Mouse (Mus musculus) forebrain, embryonic 12.5 days (tissue): Measurements from ENCODE around the gene Pnpla8. TPM values are rescaled to one million over a fixed set of nuclear protein-coding genes. Genes with fewer than 3 reads are reported as not detected.
"Not testable (repeated sequence)": the region's sequence is repeated elsewhere in the genome, so short reads cannot be mapped to it uniquely, and the experiment has no call there.

ENCODE experiments used
- ATAC-seq: fragments of 200-750 bp; cut with Nextera tagmentation; 2 replicates; pipeline ENCODE4 v1.8.0; 2017; ENCODE audit warnings: moderate TSS enrichment; ENCODE audit not compliant: low FRiP score
- H3K27ac ChIP-seq: fragments of 300-500 bp; sonication (generic); 2 replicates; pipeline ENCODE4 v1.5.1; 2016; ENCODE audit warnings: mild to moderate bottlenecking
- H3K27me3 ChIP-seq: fragments of 300-500 bp; sonication (generic); 2 replicates; pipeline ENCODE4 v1.6.1; 2016; ENCODE audit warnings: mild to moderate bottlenecking
- H3K36me3 ChIP-seq: fragments of 300-500 bp; sonication (generic); replicated peaks from 2 replicates; pipeline ENCODE4 v1.6.1; 2016; ENCODE audit warnings: mild to moderate bottlenecking
- H3K4me1 ChIP-seq: fragments of 300-500 bp; sonication (generic); 2 replicates; pipeline ENCODE4 v1.6.1; 2016
- H3K4me2 ChIP-seq: fragments of 300-500 bp; sonication (generic); 2 replicates; pipeline ENCODE4 v1.6.1; 2016; ENCODE audit warnings: mild to moderate bottlenecking, moderate library complexity
- H3K4me3 ChIP-seq: fragments of 300-500 bp; sonication (generic); replicated peaks from 2 replicates; pipeline ENCODE4 v1.5.1; 2016; ENCODE audit warnings: mild to moderate bottlenecking
- H3K9ac ChIP-seq: fragments of 300-500 bp; sonication (generic); 2 replicates; pipeline ENCODE4 v1.6.1; 2016; ENCODE audit warnings: mild to moderate bottlenecking
- H3K9me3 ChIP-seq: fragments of 300-500 bp; sonication (generic); 2 replicates; pipeline ENCODE4 v1.6.1; 2016
- WGBS: fragments of 180-500 bp; shearing (Covaris S2); methylation state at CpG from one replicate; pipeline ENCODE4 v1.1.7; 2016; 5-methylcytosine and 5-hydroxymethylcytosine counted together
- polyA plus RNA-seq: library from polyadenylated mRNA; unstranded; fragments of >200 nt; fragmentation: Nextera tagmentation; extraction: Ambion mirVana; gene quantifications from 2 replicates; pipeline ENCODE4 v1.2.1, GENCODE M21; 2016

Gene Pnpla8
- polyA plus RNA-seq, 1 experiment from 2014 or later: 96.3 TPM

GRCm38 (mm10) chr12:44224650-44225049 lies 3.5 kb downstream of the Pnpla8 start:
- Histone ChIP-seq H3K36me3 (no peaks in the 10 kb centered on the region), H3K9ac (no peak overlapping the region)
- 71% methylated on average over 3 of the region's 3 CpGs for WGBS

DNA sequence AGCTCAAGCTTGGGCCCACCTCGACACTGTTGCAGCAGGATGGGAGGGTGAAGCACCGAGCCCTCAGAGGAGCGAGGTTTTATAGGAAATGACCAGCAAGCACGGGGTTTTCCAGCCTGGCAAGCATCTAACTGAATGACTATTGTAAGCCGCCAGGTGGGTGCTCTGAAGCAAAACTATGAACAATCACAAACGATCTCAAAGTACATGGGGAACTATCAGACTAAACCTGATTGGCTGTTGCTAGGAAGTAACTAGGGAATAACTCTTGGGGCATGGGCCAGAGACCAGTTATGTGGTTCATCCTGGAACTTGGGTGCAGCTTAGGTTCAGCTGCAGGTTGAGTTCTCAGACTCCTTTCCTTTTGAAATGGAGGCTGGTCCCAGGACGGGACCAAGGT lies 19.9 kb downstream of the Pnpla8 start:
- no peak for ATAC-seq
- Histone ChIP-seq H3K36me3 (no peaks in the 10 kb centered on the region), H3K9ac (no peak overlapping the region)

More at GRCm38 (mm10) chr12:44224650-44225049, 3.5 kb downstream of the Pnpla8 start:
- Histone ChIP-seq H3K27me3 (0 out of 2 replicates have a peak, but pooled peaks cover 4% of the 10 kb centered on the region), H3K9me3 (no peaks in the 10 kb centered on the region), H3K27ac (no peak overlapping the region), H3K4me2 (no peak overlapping the region), H3K4me1 (no peaks in the 10 kb centered on the region; the same call in 1 of the 2 replicates), H3K4me3 (no peak overlapping the region)
- no peak for ATAC-seq

DNA sequence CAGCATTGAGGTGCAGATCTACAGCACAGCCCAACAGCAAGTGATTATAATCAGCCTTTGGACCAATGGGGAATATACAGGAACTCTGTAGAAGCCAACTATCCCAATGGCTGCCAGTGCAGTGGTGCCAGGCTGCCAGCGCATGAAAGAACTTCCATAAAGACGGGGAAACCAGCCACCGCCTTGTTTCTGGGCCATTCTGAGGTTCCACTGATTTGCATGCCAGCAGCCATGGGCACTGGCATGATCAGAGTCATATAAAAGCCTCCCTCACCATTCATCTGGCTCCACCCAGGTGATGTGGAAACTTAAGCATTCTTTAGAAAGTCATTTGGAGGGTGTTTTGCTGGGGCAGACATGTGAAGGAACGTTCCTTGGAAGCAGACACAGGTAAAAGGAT lies 21.2 kb downstream of the Pnpla8 start:
- Histone ChIP-seq H3K4me3 (no peak overlapping the region), H3K27ac (no peak overlapping the region), H3K4me2 (no peak overlapping the region), H3K36me3 (no peaks in the 10 kb centered on the region), H3K27me3 (no peaks in the 10 kb centered on the region), H3K9ac (no peak overlapping the region), H3K4me1 (no peaks in the 10 kb centered on the region; the same call in 1 of the 2 replicates), H3K9me3 (no peaks in the 10 kb centered on the region)
- no peak for ATAC-seq
- WGBS: 89% methylated on average over 4 of the region's 4 CpGs

More for the DNA sequence above, 19.9 kb downstream of the Pnpla8 start:
- WGBS: 66% methylated on average over 7 of the region's 7 CpGs
- Histone ChIP-seq H3K27me3 (no peaks in the 10 kb centered on the region), H3K4me3 (no peak overlapping the region), H3K4me1 (no peaks in the 10 kb centered on the region), H3K9me3 (no peaks in the 10 kb centered on the region), H3K27ac (no peak overlapping the region), H3K4me2 (no peak overlapping the region)

DNA sequence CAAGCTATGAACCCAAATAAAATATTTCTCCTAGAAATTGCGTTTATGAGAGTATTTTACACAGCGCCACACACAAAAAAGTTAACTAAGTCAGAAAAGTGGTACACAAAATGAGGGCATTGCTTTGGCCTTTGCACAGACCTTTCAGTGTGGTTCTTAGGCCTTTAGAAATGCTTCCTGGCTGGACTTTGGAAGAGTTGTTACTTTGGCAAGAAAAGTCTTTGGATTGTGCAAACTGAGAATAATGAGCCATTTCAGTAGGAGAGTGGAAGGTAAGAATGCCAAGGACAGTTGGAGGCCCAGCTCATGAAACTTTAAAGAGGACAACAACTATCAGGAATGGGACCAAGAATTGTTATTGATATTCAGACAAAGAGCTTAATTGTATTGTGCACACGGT lies 24.6 kb downstream of the Pnpla8 start:
- Histone ChIP-seq H3K36me3 (no peaks in the 10 kb centered on the region), H3K9ac (no peak overlapping the region), H3K4me1 (no peaks in the 10 kb centered on the region; the same call in 1 of the 2 replicates), H3K4me3 (no peak overlapping the region), H3K27me3 (no peaks in the 10 kb centered on the region), H3K4me2 (no peak overlapping the region), H3K9me3 (no peaks in the 10 kb centered on the region), H3K27ac (no peak overlapping the region)
- ATAC-seq: no peak
- WGBS: 91% methylated on average over 3 of the region's 3 CpGs

DNA sequence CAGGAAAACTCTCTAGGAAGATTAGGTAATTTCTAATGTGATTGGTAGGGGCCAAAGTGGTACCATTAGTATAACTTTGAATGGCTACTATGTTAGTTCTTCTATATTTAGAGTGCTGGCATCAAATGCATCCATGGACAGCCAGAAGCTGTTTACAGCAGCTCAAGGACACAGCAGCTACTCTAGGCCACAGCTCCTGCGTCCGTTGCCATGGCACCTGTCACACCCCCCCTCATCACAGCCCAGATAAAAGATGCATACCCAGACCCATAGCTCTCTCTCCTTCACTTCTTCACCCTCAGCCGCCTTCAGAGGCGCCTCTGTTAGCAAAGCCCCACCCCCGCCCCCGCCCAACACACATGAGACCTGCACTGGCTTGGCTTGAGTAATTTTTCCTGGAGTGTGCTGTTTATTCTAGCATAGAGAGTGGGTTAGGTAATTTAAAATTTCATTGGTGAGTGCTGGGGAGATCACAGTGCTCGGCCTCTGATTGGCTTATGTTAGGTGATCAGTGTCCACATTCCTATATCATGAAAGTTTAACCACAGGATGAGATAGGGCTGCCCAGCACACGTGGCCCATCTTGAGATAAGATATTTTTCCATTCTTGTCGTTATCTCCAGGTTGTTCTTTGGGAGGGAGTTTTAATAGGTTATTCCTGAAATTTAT lies 27.3 kb downstream of the Pnpla8 start:
- Histone ChIP-seq H3K9me3 (no peaks in the 10 kb centered on the region), H3K27ac (no peak overlapping the region), H3K36me3 (no peaks in the 10 kb centered on the region), H3K4me3 (no peak overlapping the region), H3K9ac (no peak overlapping the region), H3K27me3 (no peaks in the 10 kb centered on the region), H3K4me1 (no peaks in the 10 kb centered on the region; the same call in 1 of the 2 replicates), H3K4me2 (no peak overlapping the region)
- 82% methylated on average over 9 of the region's 9 CpGs for WGBS
- ATAC-seq: no peak

DNA sequence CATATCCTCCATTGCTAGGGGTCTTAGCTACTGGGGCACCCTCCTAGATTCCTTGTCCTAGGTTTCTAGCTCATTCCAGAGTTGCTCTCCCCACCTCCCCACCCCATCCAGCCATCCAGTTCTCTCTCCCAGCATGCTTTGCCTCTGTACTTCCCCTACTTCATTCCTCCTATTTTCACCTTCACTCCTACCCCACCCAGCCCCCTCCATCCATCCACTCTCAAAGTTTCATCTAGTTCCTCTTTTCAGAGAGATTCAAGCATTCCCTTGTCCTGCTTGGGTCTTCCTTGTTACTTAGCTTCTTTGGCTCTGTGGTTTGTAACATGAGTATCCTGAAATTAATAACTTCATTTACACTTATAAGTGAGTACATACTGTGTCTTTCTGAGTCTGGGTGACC lies 41.4 kb downstream of the Pnpla8 start:
- Histone ChIP-seq H3K4me2 (no peak overlapping the region), H3K36me3 (no peaks in the 10 kb centered on the region), H3K4me3 (no peak overlapping the region), H3K9me3 (no peaks in the 10 kb centered on the region), H3K9ac (no peak overlapping the region), H3K4me1 (no peaks in the 10 kb centered on the region), H3K27me3 (no peaks in the 10 kb centered on the region), H3K27ac (no peak overlapping the region)
- no peak for ATAC-seq

- no peak overlapping the region for H3K4me2 ChIP-seq
- no peaks in the 10 kb centered on the region for H3K36me3 ChIP-seq
- H3K27me3 ChIP-seq: no peaks in the 10 kb centered on the region
- H3K27ac ChIP-seq: no peak overlapping the region
- no peaks in the 10 kb centered on the region for H3K9me3 ChIP-seq
- H3K9ac ChIP-seq: no peak overlapping the region
- WGBS: 76% methylated on average over 3 of the region's 3 CpGs
- no peak for ATAC-seq
- H3K4me1 ChIP-seq: peaks cover 5% of the 10 kb centered on the region
- no peak overlapping the region for H3K4me3 ChIP-seq
Measured at GRCm38 (mm10) chr12:44265651-44266050, 44.5 kb downstream of the Pnpla8 start.

DNA sequence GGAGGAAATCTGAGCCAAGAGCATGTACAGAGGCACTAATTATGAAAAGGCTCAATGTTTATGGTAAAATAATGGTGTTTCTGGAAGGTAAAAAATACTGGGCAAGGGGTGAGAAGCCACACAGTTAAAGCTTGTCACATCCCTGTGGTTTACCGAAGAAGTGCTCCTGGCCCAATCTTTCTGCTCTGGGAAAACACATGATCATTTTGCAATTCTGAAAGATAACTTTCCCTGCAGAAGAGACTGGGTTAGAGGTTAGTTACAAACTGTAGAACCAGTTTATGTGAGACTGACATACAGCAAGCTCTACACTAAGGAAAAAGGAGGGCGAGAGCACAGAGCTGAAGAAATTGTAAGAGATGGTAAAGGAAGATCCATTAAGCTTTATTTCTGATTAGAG lies 46.0 kb downstream of the Pnpla8 start:
- Histone ChIP-seq H3K9ac (no peak overlapping the region), H3K4me1 (peaks cover 5% of the 10 kb centered on the region), H3K27me3 (no peaks in the 10 kb centered on the region), H3K4me2 (no peak overlapping the region), H3K27ac (no peak overlapping the region), H3K4me3 (no peak overlapping the region), H3K36me3 (no peaks in the 10 kb centered on the region), H3K9me3 (no peaks in the 10 kb centered on the region)
- 93% methylated on average over 2 of the region's 2 CpGs for WGBS
- ATAC-seq: no peak

DNA sequence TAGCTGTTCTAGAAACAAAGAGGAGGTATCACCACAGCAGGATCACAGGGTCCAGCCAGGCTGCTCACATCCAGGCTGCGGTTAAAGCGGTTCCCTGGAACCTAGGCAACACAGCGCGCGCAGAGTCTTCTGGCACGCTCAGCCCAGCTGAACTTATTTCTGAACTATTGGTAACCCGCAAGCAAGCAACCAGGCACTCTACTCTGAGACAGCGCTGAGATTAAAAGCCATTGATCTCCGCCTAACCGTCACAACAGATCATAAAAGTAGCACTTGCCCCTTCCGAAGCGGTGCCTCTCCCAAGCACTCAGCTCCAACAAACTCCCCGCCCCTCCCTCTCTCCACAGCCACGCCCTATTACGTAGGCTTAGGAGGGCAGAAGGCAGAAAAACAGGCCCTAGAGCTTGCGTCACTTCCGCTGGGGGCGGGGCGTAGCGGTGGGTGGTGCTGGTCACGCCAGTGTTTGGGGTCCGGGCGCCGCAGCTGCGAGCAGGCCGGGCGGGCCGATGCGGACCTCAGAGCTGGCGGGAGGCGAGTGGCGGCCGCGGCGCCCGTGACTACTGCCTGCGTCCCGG lies 47.6 kb downstream of the Pnpla8 start:
- Histone ChIP-seq H3K27ac (peak overlapping the region; percentile 98), H3K27me3 (no peaks in the 10 kb centered on the region), H3K4me1 (peaks cover 5% of the 10 kb centered on the region), H3K4me3 (peak overlapping the region; percentile 89), H3K36me3 (no peaks in the 10 kb centered on the region), H3K9ac (peak overlapping the region; percentile 83), H3K4me2 (peak overlapping the region; percentile 72), H3K9me3 (no peaks in the 10 kb centered on the region)
- WGBS: under 1% methylated on average over 38 of the region's 38 CpGs
- ATAC-seq: peak; percentile 100

GRCm38 (mm10) chr12:44269311-44269831 lies 48.2 kb downstream of the Pnpla8 start:
- H3K27ac ChIP-seq: peak overlapping the region; percentile 98
- H3K9me3 ChIP-seq: no peaks in the 10 kb centered on the region
- H3K4me2 ChIP-seq: peak overlapping the region; percentile 72
- H3K4me3 ChIP-seq: peak overlapping the region; percentile 89
- no peaks in the 10 kb centered on the region for H3K36me3 ChIP-seq
- H3K9ac ChIP-seq: peak overlapping the region; percentile 83
- no peaks in the 10 kb centered on the region for H3K27me3 ChIP-seq
- peak; percentile 92 for ATAC-seq
- H3K4me1 ChIP-seq: peaks cover 5% of the 10 kb centered on the region
- under 1% methylated on average over 41 of the region's 46 CpGs for WGBS

DNA sequence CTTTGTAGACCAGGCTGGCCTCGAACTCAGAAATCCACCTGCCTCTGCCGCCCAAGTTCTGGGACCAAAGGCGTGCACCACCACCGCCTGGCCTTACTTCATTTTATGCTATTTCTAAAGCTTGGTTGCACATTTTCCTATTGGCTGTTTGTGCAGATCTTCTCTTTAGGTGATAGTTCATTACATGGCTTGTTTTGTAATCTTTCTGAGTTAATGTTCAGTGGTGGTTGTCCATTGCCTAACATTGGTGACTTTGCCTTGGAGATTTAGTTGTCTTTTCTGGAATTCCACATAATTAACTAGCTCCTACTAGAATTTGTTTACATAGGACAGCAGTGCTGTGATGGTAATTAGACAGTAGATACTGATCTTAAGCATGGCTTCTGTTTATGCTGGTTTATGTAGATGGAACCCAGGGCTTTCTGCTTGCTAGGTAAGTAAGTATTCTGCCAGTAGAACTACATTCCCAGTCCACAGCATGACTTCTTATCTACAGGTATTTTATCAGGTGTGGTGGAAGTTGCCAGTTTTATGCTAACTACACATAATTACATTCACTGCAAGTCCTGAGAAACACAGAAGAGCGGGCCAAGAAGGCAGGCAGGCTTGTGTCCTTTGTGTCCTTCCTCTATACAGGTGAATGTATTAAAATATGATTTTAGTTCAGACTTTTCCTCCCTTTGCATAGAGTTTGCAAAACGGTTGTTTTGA lies 53.1 kb downstream of the Pnpla8 start:
- Histone ChIP-seq H3K27ac (no peak overlapping the region), H3K27me3 (no peaks in the 10 kb centered on the region), H3K4me3 (no peak overlapping the region), H3K4me1 (no peaks in the 10 kb centered on the region), H3K9ac (no peak overlapping the region), H3K9me3 (no peaks in the 10 kb centered on the region), H3K4me2 (no peak overlapping the region), H3K36me3 (no peaks in the 10 kb centered on the region)
- 93% methylated on average over 6 of the region's 6 CpGs for WGBS
- no peak for ATAC-seq

- not testable (repeated sequence) for H3K4me2 ChIP-seq, H3K9me3 ChIP-seq, H3K4me1 ChIP-seq, H3K4me3 ChIP-seq, H3K36me3 ChIP-seq, H3K27me3 ChIP-seq, ATAC-seq, H3K9ac ChIP-seq, H3K27ac ChIP-seq
- WGBS: 88% methylated on average over 2 of the region's 2 CpGs
Measured at GRCm38 (mm10) chr12:44280147-44280546, 59.0 kb downstream of the Pnpla8 start.
